Mouse (Mus musculus) adrenal gland (tissue): ENCODE measurements at regions not wholly inside any gene's neighbourhood (a gene's known extent, or its start where the extent isn't known, plus 50 kb on each side); places are given as distances from the start of the nearest gene placed in this dataset.

ENCODE experiments used
- intact Hi-C: fragments of 180-260 bp; cut with DNase I; formaldehyde crosslinking; loops from one replicate; pipeline ENCODE4 v1.15.1; 2025

DNA sequence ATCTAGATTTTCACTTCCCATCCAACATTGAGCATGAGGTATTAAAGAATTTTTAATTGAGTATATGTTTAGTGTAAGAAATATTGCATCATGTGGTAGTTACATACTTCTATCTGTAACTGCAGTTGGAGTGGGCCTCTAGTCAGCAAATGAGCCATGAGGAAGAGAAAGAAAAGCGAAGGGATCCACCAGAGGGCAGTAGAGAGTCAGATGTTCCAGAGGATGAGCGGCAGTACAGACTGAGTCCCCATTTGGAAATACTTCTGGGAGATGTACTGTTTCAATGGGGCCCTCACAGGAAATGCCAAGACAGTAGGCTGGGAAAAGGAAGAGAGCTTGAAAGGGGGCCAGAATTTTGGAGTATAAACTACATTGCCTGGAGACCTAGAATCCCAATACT, 221.2 kb downstream of the Myh15 start:
- intact Hi-C loops = no loop called here

DNA sequence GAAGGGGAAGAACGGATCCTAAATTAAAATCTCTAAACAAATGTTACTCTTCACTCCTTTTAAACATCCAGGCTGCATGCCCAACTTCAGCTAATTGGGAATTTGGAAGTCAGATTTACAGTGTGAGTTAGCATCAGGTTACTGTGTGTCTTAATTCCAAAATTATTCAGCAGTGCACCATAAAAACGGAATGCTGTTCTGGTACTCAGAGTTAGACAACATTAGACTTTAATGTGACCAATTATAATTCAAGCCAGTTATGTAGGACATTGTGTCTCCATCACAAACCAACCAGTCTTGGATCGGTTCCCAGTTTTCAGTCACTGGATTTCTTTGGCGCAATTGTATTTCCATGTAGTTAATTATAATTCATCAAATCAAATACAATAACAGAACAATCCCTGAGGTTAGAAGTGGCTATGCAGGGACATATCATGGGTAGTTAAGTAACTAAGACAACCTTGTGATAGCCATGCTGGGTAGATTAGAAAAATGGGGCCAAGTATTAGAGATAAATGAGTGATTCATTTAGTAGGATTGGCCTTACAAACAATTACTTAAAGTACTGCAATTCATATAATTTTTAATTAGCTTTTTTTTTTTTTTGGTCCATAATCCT, 230.9 kb downstream of the Myh15 start:
- intact Hi-C loops = no loop called here

DNA sequence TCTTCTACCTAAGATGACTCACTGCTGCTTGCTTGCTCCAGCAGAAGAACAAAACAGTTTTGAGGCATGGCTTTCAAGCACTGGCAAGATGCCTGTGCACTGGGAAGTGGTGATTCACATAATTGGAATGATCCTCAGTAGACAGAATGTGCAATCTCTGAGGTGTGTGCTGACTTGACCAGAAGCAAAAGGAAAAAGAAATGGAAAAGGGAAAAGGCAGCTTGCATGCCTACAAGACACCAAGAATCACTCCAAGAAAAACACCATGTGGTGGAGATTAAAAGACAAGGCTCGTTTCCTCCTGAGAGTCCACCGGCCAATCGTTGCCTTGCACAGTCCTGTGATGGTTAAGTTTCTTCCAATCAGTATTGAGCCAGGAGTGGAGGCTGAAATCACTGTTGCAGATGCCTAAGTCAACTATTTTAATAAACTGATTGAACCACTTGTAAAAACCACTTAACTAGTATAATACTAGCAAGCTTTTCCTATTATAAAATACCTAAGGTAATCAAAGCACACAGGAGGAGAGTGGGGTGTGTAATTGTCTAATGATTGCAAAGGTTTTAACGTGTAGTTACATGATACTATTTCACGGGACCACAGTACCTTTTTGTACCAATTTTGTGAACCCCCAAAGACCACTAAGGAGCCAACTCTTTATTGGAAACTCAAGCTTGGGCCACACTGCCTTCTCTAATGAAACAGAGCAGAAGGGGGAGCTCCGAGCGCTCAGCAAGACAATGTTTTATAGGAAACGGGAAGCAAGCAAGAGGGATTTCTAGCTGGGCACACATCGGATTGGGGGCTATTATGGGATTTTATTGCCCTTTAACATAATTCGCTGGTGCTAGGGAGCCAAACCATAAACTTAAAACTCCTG, 232.2 kb downstream of the Myh15 start:
- intact Hi-C loops = no loop called here

DNA sequence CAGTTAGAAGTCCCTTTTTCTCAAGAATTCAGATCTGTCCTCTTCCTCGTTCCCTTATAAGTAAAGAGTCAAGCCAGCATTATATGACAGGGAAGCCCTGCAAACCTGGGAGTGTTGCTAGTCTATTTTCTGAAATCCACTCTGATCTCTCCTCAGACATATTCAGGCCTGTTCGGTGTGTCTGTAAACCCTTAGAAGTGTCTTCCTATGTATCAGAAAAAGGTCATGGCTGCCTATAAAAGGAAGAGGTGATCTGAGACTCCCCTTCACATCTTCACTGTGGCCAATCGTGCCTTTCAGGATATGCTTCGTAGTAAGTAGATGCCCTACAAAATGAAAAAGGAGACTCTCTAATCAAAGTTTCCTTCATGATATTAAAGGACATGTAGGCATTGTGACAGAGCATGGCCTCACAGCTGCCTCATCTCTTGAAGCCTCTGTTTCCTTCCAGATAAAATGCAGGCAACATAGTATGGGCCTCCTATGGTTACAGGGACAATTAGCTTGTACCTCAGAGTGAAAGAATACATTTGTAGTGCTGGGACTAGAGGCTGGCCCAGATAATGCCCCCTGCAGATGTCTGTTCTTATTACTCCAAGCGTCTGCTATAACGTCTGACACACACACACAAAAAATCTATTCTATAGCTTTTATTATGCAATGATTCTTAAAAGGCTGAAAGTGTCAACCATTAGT, 246.5 kb downstream of the Myh15 start:
- intact Hi-C loops = no loop called here

DNA sequence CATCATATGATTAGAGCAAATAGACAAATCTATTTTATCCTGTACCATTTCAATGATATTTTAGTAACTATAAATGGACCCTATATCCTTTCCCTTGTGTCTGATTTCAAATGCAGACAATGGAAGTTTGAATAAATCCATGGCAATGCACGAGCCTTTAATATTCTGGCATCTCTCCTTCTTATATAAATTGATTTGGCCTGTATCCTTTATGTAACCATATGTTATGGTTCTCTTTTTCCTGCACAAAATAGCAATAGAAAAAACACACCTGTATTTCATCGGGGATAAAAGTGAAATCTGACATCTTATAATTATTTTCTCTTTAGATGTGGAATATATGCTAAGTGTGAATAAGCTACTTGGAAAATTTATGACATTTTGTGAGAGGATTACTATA, 247.1 kb downstream of the Myh15 start:
- intact Hi-C loops = no loop called here

DNA sequence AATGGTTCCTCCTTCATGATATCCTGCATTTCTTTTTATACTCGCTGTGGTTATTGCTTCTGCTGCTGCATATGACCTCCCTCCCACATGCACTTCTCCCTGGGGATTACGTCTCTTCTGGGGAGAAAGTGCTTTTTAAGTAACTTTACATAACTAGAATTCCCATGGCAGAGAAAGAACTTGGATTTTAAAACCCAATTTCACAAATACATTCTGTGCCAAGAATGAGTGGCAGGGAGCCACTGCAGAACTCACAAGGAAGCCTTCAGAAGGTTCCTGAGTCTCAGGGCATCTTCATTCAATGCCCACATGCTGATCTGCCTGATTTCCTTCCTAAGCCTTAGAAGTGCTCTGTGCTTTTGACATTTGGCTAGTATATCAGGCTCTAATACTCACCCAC, 259.8 kb downstream of the Myh15 start:
- intact Hi-C loops = no loop called here

DNA sequence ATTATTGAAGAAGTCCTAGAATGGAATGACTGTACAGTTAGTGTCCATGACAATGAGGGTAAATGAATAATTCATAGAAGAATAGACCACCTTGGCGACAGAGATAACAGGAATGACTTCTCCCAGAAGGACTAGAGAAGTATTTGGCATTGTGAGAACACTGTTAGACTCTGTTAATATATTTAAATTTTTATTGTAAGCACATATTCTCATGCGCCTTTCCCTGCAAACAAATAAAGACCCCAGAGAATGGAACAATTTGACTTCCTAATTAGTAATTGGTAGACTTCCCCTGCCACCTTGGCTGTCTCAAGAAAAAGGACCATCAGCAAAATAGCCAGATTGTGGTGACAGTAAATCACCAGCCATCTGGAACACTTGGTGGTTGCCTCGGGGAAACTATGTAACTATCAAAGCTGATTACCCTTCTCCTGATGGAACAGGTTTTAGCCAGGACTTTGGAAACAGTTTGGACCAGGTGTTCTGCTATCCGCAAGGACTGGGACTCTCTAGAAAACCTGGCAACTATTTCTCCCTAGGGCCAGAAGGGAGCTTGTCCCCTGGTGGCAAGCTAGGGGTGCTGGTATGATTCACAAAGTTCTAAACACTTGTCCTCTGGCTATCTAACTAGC, 261.9 kb downstream of the Myh15 start:
- intact Hi-C loops = no loop called here

DNA sequence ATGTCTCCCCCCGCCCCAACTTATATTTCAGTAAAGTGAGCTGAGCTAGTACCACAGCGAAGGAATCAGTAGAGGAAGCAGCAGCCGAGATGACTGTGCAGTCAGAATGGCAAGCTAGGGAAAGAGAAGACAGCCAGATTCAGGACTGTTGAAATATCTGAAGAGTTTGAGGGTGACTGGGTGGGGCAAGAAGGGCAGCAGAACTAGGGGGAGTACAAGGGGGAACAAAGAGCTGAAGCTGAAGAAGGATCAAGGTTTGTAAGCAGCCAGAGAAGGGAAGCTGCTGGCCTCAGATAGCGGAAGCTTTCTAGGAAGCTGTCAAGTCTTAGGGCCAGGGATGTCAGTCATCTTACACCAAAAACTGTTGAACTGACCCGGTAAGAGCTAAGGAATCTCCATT, 262.5 kb downstream of the Myh15 start:
- intact Hi-C loops = no loop called here

DNA sequence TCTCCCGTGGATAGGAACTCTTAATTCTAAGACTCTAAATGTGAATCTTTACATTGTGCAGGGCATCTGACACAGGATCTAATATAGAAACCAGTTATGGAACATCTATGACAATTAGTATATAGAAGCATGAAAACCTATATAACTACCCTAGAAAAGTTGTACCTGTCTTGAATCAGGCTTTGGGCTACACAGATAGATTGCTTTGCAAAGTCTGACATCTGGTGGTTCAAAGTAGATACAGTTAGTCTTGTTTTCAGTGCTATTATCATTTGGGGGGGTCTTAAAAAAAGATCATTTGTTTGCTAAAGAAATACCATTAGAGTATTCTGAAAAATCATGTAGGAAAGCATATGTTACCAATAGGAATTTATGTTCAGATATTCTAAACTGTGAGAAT, 264.7 kb downstream of the Myh15 start:
- intact Hi-C loops = no loop called here

DNA sequence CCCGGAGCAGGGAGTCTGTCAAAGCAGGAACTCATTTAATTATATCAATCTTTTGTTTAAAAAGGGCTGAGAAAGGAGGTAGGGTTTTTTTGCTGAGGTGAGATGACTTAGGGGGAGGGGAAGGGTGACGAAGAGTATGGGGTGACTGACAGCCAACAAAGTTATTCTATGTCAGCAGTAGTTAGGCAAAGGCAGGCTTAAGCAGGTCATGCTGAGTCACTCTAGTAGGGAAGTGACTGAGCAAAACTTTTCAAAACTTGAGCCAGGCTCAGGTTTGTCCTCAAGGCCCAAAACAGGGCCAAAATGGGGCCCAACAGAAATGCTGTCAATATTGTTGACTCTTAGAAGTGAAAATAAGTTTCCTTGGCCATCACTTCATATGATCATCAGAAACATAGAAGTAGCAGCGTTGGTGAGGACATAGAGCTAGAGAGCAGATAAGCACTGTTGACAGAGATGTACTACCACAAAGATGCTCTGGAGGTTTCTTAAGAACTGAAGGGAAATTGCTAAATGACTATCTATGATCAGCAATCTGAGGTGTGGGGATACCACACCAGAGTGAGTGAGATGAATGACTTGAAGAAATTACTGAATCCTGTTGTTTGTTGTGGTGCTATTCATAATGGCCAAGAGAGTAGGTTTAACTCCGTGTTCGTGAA, 273.6 kb downstream of the Myh15 start:
- intact Hi-C loops = no loop called here

DNA sequence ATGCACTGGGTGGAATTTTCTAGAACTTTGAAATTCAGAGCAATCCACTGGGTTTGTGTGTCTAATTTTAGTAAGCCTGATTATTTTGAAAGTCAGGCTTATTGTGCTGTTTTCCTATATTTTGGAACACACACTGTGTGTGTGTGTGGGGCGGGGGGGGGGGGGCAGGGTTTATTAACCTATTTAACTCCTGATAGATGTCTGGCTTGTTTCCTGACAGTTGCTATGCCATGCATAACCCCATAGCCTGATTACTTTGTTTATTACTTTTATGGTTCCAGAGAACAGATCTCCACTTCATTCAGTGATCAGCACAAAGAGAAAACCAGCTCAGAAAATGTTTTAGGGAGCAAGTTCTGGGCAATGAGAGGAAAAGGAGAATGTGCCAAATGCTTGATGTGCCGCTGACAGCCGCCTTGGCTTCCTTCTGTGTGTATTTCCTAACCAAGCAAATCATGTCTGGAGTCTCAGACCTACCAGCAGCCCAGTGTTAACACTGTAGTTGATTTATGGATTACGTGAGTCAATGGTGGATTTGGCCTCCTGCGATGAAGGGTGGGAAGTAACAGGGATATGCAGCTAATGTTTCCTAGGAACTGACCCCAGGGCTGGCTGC, 274.9 kb downstream of the Myh15 start:
- intact Hi-C loops = no loop called here

DNA sequence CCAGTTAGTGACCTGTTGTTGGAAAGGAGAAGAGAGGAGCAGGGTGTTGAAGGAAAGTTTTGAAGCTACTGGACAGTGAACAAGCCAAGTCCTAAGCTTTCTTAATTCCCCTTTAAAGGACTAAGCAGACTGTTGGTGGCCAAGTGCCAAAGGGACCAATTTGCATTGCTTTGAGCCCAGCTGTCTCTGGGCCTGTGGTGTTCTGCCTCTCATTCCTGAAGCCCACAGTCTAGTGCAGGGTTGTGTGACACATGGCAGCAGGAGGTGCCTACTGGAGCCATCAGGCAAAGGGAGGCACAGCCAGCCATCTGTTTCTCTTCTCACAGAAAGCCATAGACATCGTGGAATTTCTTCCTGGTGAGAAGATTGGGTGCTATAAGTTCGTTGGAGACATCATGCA, 278.6 kb downstream of the Myh15 start:
- intact Hi-C loops = no loop called here

DNA sequence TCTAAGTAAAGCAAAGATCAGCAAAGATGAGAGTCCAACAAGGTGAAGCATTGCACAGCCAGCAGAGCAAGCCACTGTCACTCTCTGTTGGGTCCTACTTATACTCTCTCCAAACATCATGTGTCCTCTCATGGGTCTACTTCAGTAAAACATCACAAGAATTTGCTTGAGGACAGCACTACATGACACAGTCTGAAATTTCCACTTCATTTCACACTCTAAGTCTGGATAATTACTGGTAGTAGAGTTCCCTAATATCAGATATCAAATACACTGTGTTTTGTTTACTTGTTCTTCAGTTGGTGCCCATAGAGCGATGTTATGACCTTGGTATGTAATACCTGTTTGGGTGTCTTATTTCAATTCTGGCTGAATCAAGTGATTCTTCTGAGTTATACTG, 280.7 kb downstream of the Myh15 start:
- intact Hi-C loops = no loop called here

DNA sequence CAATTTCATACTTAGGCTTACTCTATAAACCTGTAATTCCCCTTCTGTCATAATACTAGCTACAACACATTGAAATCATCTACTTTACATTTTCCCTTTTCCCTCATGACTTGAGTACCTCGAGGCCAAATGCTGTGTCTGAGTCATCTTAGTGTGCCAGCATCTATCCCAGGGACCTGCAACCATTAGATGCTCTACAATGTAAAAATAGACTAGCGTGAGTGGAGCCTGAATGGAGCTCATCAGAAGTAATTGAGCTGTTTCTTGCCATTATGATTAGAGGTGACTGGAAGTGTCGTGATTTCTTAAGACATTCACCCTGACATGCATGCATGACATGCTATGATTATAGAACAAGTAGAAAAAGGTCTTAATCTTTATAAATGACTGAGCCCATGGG, 301.1 kb downstream of the Myh15 start:
- intact Hi-C loops = no loop called here

DNA sequence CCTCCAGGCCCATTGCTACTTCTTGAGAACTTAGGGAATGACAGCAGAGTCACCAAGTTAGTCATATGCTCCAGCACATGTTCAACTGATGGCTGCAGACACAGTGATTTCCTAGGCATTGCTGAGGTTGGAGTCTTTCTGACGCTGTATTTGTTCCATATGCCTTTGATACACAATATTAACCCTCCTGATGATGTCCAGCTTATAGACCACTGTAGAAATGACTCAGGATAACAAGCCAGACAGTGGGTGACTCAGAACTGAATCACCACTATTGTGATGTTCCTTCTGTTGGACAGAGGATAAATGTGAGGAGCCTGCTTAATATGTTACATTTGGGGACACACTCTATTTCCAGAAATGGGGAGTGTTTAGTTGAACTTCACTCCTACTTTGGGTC, 304.4 kb downstream of the Myh15 start:
- intact Hi-C loops = no loop called here

DNA sequence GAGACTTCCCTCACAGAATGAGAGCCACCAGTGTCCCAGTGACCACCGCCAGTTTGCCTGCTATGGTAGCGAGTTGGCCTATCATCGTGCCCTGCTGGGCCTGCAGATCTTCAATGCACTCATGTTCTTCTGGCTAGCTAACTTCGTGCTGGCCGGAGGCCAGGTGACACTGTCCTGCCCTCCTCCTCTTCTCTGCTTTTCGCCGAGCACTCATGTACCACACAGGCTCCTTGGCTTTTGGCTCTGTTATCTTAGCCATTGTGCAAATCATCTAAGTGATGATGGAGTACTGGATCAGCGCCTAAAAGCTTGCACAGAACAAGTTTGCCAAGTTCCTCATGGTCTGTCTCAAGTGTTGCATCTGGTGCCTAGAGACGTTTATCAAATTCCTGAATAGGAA, 312.2 kb downstream of the Myh15 start:
- intact Hi-C loops = no loop called here

DNA sequence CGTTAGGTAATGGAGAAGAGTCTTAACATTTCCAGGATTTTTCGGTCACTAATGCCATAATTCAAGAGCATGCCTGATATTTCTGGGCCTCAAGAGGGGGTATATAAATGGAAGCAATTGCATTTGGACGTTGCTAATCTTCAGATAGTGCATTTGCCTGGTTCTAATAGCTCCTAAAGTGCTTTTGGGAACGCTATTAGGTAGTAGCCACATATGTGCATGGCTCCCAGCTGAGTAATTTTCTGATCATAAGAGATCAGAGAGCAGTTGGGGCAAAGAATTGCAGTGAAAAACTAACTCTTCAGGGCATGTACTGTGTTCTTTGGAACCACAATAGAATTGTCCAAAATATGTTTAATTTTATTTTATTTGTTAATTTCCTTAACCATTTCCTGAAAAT, 317.8 kb downstream of the Myh15 start:
- intact Hi-C loops = no loop called here

DNA sequence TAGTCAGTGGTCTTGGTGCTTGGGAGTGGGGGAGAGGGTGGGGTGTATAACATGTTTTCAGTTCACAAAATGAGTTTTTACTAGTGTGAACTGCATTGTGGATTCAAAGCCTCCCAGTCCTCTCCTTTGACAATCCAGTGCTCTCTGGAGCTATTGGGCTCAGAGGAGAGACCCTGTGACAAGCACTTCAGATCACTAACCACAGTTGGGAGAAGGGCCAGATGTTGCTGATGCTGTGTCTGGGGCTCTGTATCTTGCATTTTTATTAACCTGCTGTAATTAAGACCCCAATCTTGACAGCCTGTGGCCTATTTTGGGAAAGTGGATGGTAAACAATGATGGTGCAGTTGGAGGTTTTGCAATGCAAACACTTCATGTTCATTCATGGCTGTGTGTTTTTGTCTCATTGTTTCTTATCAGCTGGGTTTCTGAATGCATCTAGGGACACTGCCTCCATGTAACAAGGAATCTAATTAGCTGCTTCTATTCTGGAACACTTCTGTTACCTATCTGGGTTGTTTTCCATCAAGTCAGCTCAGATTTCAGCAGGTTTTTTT, 320.0 kb upstream of the Ift57 start:
- intact Hi-C loops = no loop called here

DNA sequence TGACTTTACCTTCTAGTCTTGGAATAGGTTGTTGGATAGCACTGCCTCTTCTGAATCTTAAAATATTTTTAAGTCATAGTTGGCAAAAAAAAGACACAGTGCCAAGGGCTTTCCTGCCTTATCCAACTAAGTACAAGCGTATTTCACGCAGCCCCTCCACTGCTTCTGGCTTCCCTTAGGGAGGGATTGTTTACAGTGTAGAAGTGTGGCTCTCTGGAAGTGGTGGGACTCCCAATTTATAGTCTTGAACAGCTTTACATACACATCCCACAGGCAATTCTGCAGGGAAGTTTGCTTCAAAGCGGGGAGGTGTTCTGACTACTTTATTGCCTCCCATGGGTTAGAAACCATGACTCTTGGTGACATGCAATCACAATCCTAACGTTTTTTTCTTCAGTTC, 310.9 kb upstream of the Ift57 start:
- intact Hi-C loops = no loop called here

DNA sequence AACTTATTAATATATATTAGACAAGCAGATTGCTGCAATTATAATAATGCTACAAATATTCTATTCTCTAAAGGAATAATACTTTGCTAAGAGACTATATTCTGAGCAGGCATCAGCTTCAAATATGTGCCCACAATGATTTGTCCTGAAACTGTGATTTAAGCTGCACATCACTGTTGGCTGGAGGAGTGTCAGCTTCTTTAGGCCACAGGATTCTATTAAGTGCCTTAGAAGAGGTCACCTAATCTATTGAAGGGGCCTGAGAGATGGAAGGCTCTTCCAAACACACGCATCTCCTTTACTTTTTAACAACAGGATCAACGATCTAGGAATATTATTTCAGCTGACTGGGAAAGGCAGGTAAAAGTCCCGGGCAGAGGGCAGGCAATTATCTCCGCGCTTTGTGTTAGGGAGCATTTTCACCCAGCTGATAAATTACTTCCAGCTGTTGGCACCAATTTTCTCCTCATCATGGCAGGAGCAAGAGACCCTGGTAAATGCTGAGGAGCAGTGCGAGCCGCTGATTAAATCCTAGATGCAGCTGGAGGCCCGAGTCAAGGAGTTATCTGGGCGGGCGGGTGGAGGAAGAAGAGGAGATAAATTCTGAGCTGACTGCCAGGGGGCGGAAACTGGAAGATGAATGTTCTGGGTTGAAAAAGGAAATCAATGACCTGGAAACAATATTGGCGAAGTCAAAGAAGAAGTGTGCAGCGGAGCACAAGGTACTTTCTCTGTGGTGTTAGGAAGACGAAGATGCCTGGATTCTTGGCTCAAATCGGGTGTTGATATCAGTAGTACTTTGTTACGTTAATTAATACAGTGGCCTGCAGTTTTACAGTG, 290.9 kb upstream of the Ift57 start:
- intact Hi-C loops = no loop called here
